10 mouse cellular contexts compared by ENCODE assay signal in genomic region chr14:80039645-80040272, GRCm38 (mm10). TPM values are rescaled to one million over a fixed set of nuclear protein-coding genes. Genes with fewer than 3 reads are reported as not detected.
DNase-seq lines count a peak whose midpoint lies in the region; ATAC-seq and TF ChIP-seq lines count a peak whose summit lies in the region.
"Had no signal": no experiment of that assay in that cellular context is flagged by ENCODE, and none has a peak within 500 bp of the region (broad histone marks: within the 10 kb centered on the region; RNA-seq: fewer than 3 reads in every experiment).

No protein-coding gene starts in this region.

- peak; percentile 71 for ATAC-seq in hindbrain, embryonic 13.5 days (ENCODE audit: low FRiP score)
- ATAC-seq in forebrain, embryonic 12.5 days (ENCODE audit: low FRiP score): peak; percentile 75; the same call in 1 of the 2 replicates
- peak; percentile 78 for ATAC-seq in intestine, postnatal 0 days
- no peak for ATAC-seq in lung, postnatal 0 days

- DNase-seq in hindbrain, embryonic 10.5 days (ENCODE audit: low spot score): no peak
- DNase-seq in ovary, postnatal 14 days (ENCODE audit: low spot score): peak; percentile 31
- no peak for DNase-seq in gastrocnemius, postnatal 10 days
- no peak for DNase-seq in gastrocnemius, adult 18-20 months (ENCODE audit: low spot score)
- no peak for DNase-seq in lung, postnatal 0 days (ENCODE audit: low spot score)

- peak; percentile 36 for TF ChIP-seq CTCF in intestine, postnatal 0 days (IDR thresholded peaks at IDR 0.05; ENCODE audit: low read depth)
- no peak for TF ChIP-seq CTCF in lung, postnatal 0 days (IDR thresholded peaks at IDR 0.05)

- WGBS in hindbrain, embryonic 13.5 days: 60% methylated on average over 4 of the region's 4 CpGs
- WGBS in hindbrain, embryonic 10.5 days: 83% methylated on average over 4 of the region's 4 CpGs
- 55% methylated on average over 4 of the region's 4 CpGs for WGBS in forebrain, embryonic 12.5 days
- WGBS in intestine, postnatal 0 days: 22% methylated on average over 4 of the region's 4 CpGs
- 64% methylated on average over 4 of the region's 4 CpGs for WGBS in lung, postnatal 0 days

- no peaks in the 10 kb centered on the region for H3K36me3 ChIP-seq in hindbrain, embryonic 13.5 days
- H3K36me3 ChIP-seq in hindbrain, embryonic 10.5 days: no peaks in the 10 kb centered on the region
- H3K36me3 ChIP-seq in forebrain, embryonic 12.5 days (replicated peaks): no peaks in the 10 kb centered on the region
- H3K36me3 ChIP-seq in intestine, postnatal 0 days (ENCODE audit: control insufficient read depth, insufficient read depth): no peaks in the 10 kb centered on the region
- no peaks in the 10 kb centered on the region for H3K36me3 ChIP-seq in lung, postnatal 0 days (ENCODE audit: insufficient read depth, low read length)
- H3K36me3 ChIP-seq: limb, embryonic 12.5 days had no signal

- H3K9ac ChIP-seq in hindbrain, embryonic 13.5 days: no peak overlapping the region
- H3K9ac ChIP-seq in forebrain, embryonic 12.5 days: no peak overlapping the region
- no peak overlapping the region for H3K9ac ChIP-seq in intestine, postnatal 0 days (ENCODE audit: low read depth, low read length)
- H3K9ac ChIP-seq in lung, postnatal 0 days (replicated peaks; ENCODE audit: low read depth): no peak overlapping the region
- H3K9ac ChIP-seq: limb, embryonic 12.5 days had no signal

- H3K27ac ChIP-seq in hindbrain, embryonic 13.5 days: no peak overlapping the region
- H3K27ac ChIP-seq in hindbrain, embryonic 10.5 days: no peak overlapping the region
- no peak overlapping the region for H3K27ac ChIP-seq in forebrain, embryonic 12.5 days
- no peak overlapping the region for H3K27ac ChIP-seq in intestine, postnatal 0 days (ENCODE audit: low read depth, low read length)
- no peak overlapping the region for H3K27ac ChIP-seq in lung, postnatal 0 days (ENCODE audit: low read length)
- H3K27ac ChIP-seq: limb, embryonic 12.5 days had no signal

- no peak overlapping the region for H3K4me2 ChIP-seq in hindbrain, embryonic 13.5 days
- H3K4me2 ChIP-seq in forebrain, embryonic 12.5 days: no peak overlapping the region
- H3K4me2 ChIP-seq in intestine, postnatal 0 days (replicated peaks; ENCODE audit: low read depth): no peak overlapping the region
- no peak overlapping the region for H3K4me2 ChIP-seq in lung, postnatal 0 days (replicated peaks; ENCODE audit: low read depth, low read length)
- H3K4me2 ChIP-seq: limb, embryonic 12.5 days had no signal

- H3K4me3 ChIP-seq in hindbrain, embryonic 13.5 days: no peak overlapping the region
- H3K4me3 ChIP-seq in hindbrain, embryonic 10.5 days: no peak overlapping the region
- H3K4me3 ChIP-seq in forebrain, embryonic 12.5 days (replicated peaks): no peak overlapping the region
- H3K4me3 ChIP-seq in intestine, postnatal 0 days (ENCODE audit: low read depth, low read length): no peak overlapping the region
- H3K4me3 ChIP-seq in lung, postnatal 0 days (ENCODE audit: low read depth, low read length): no peak overlapping the region
- H3K4me3 ChIP-seq: limb, embryonic 12.5 days; megakaryocyte, embryonic 14.5 days had no signal

- H3K4me1 ChIP-seq in hindbrain, embryonic 13.5 days (replicated peaks): peaks cover 6% of the 10 kb centered on the region; the same call in 1 of the 2 replicates
- no peaks in the 10 kb centered on the region for H3K4me1 ChIP-seq in hindbrain, embryonic 10.5 days (replicated peaks)
- H3K4me1 ChIP-seq in forebrain, embryonic 12.5 days: peaks cover 6% of the 10 kb centered on the region
- no peaks in the 10 kb centered on the region; the same call in 1 of the 2 replicates for H3K4me1 ChIP-seq in intestine, postnatal 0 days (replicated peaks; ENCODE audit: control insufficient read depth, insufficient read depth, low read length)
- no peaks in the 10 kb centered on the region for H3K4me1 ChIP-seq in lung, postnatal 0 days (ENCODE audit: insufficient read depth, low read depth, low read length)
- H3K4me1 ChIP-seq: megakaryocyte, embryonic 14.5 days had no signal

- no peaks in the 10 kb centered on the region for H3K27me3 ChIP-seq in hindbrain, embryonic 13.5 days
- no peaks in the 10 kb centered on the region for H3K27me3 ChIP-seq in hindbrain, embryonic 10.5 days (ENCODE audit: insufficient read depth, poor library complexity, severe bottlenecking)
- H3K27me3 ChIP-seq in forebrain, embryonic 12.5 days: no peaks in the 10 kb centered on the region
- no peaks in the 10 kb centered on the region for H3K27me3 ChIP-seq in intestine, postnatal 0 days (replicated peaks; ENCODE audit: control insufficient read depth, insufficient read depth, low read length)
- no peaks in the 10 kb centered on the region for H3K27me3 ChIP-seq in lung, postnatal 0 days (replicated peaks; ENCODE audit: insufficient read depth, low read length)
- H3K27me3 ChIP-seq: limb, embryonic 12.5 days; megakaryocyte, embryonic 14.5 days had no signal

- no peak for TF ChIP-seq EP300 in lung, postnatal 0 days (IDR thresholded peaks at IDR 0.05)

- H3K9me3 ChIP-seq in hindbrain, embryonic 13.5 days: no peaks in the 10 kb centered on the region
- H3K9me3 ChIP-seq in hindbrain, embryonic 10.5 days: 0 out of 2 replicates have a peak, but pooled peaks cover 2% of the 10 kb centered on the region
- no peaks in the 10 kb centered on the region for H3K9me3 ChIP-seq in forebrain, embryonic 12.5 days
- no peaks in the 10 kb centered on the region for H3K9me3 ChIP-seq in intestine, postnatal 0 days (ENCODE audit: control insufficient read depth)
- no peaks in the 10 kb centered on the region for H3K9me3 ChIP-seq in lung, postnatal 0 days (ENCODE audit: low read length)
- H3K9me3 ChIP-seq: limb, embryonic 12.5 days had no signal

RNA-seq across cellular contexts. Expression of gene Olfm4, which starts 55.9 kb away (rescaled TPM):
- 0.75 and 0.81 TPM in 2 replicates for polyA plus RNA-seq in hindbrain, embryonic 13.5 days (2015; fragmentation: Nextera tagmentation; extraction: Ambion mirVana)
- 0.38 and 0.39 TPM in 2 replicates for polyA plus RNA-seq in hindbrain, embryonic 10.5 days (2016; fragmentation: Nextera tagmentation; extraction: Ambion mirVana)
- 0.41 and 0.42 TPM in 2 replicates for polyA plus RNA-seq in forebrain, embryonic 12.5 days (2016; fragmentation: Nextera tagmentation; extraction: Ambion mirVana)
- 38.3 and 44.0 TPM in 2 replicates for polyA plus RNA-seq in intestine, postnatal 0 days (2015; fragmentation: Nextera tagmentation; extraction: Ambion mirVana)
- 1 to 10 TPM in 1 of 2 experiments, not detected in 1; 1.1 TPM for total RNA-seq in gastrocnemius, postnatal 10 days (2021)
- total RNA-seq in gastrocnemius, adult 18-20 months (2021): not detected
- 3.1 and 4.0 TPM in 2 replicates for polyA plus RNA-seq in lung, postnatal 0 days (2015; fragmentation: Nextera tagmentation; extraction: Ambion mirVana)
